Mouse (Mus musculus) lung, adult 18-20 months (tissue): ENCODE data around the gene Prdm13.

ENCODE experiments used
- DNase-seq, 2 experiments: peaks; one replicate each; pipeline ENCODE4 v3.0.0; 2022; ENCODE audit warnings: mixed read lengths in 2 of 2

Gene Prdm13

GRCm38 (mm10) chr4:21678101-21678974 lies 7.4 kb downstream of the Prdm13 start:
- no peak for DNase-seq

- DNase-seq, result no peak
Measured at GRCm38 (mm10) chr4:21674691-21675090, 11.1 kb downstream of the Prdm13 start.

- DNase-seq, result no peak
Measured at GRCm38 (mm10) chr4:21674042-21674441, 11.7 kb downstream of the Prdm13 start.

GRCm38 (mm10) chr4:21665961-21666360 lies 19.8 kb downstream of the Prdm13 start:
- DNase-seq, result no peak

- DNase-seq, result no peak
Measured at GRCm38 (mm10) chr4:21658184-21658583, 27.6 kb downstream of the Prdm13 start.

- no peak for DNase-seq
Measured at GRCm38 (mm10) chr4:21629275-21629583, 56.5 kb downstream of the Prdm13 start.

- DNase-seq, result no peak
Measured at GRCm38 (mm10) chr4:21628367-21629274, 57.1 kb downstream of the Prdm13 start.
